Mouse (Mus musculus): ENCODE results near the gene Rpl32.

GRCm38 (mm10) chr6:115803541-115804382 is 4.8 kb downstream of the Rpl32 start:
- TF ChIP-seq CTCF (conservative IDR thresholded peaks at IDR 0.05; ENCODE audit: low read length) = peak; percentile 30
- TF ChIP-seq NANOG (IDR thresholded peaks at IDR 0.05; ENCODE audit: borderline replicate concordance, low read length) = no peak
